Mouse (Mus musculus) gastrocnemius, adult 18-20 months (tissue): ENCODE data around the gene Ntn1. TPM values are rescaled to one million over a fixed set of nuclear protein-coding genes. Genes with fewer than 3 reads are reported as not detected.

Experiments used
- DNase-seq: peaks from one replicate; pipeline ENCODE4 v3.0.0; 2021; ENCODE audit warnings: low spot score
- total RNA-seq, 2 experiments: library from RNA; stranded (reverse); gene quantifications; 2 replicates each; pipeline ENCODE4 v1.2.3; 2021

Ntn1 gene
- total RNA-seq, 2 experiments from 2014 or later, result 3.4 to 7.0 TPM

- no peak for DNase-seq
Measured at GRCm38 (mm10) chr11:68407266-68407926, 6.8 kb upstream of the Ntn1 start.

GRCm38 (mm10) chr11:68405576-68405975 lies 5.0 kb upstream of the Ntn1 start:
- DNase-seq, result no peak

GRCm38 (mm10) chr11:68404185-68404584 lies 3.6 kb upstream of the Ntn1 start:
- no peak for DNase-seq

- DNase-seq, result no peak
Measured at GRCm38 (mm10) chr11:68401428-68401827, 805 bp upstream of the Ntn1 start.

GRCm38 (mm10) chr11:68400021-68400671 lies 477 bp downstream of the Ntn1 start:
- DNase-seq, result peak; percentile 32

GRCm38 (mm10) chr11:68399548-68400020 lies 1.0 kb downstream of the Ntn1 start:
- no peak for DNase-seq

GRCm38 (mm10) chr11:68398891-68399547 lies 1.6 kb downstream of the Ntn1 start:
- DNase-seq, result no peak

- DNase-seq, result no peak
Measured at GRCm38 (mm10) chr11:68395546-68395945, 5.1 kb downstream of the Ntn1 start.

- DNase-seq, result no peak
Measured at GRCm38 (mm10) chr11:68394749-68395148, 5.9 kb downstream of the Ntn1 start.

- DNase-seq, result no peak
Measured at GRCm38 (mm10) chr11:68393897-68394490, 6.6 kb downstream of the Ntn1 start.

- DNase-seq, result no peak
Measured at GRCm38 (mm10) chr11:68390381-68391287, 10.0 kb downstream of the Ntn1 start.

- no peak for DNase-seq
Measured at GRCm38 (mm10) chr11:68389621-68390020, 11.0 kb downstream of the Ntn1 start.

- no peak for DNase-seq
Measured at GRCm38 (mm10) chr11:68388655-68389015, 12.0 kb downstream of the Ntn1 start.

GRCm38 (mm10) chr11:68387971-68388654 lies 12.5 kb downstream of the Ntn1 start:
- peak; percentile 42 for DNase-seq

- DNase-seq, result no peak
Measured at GRCm38 (mm10) chr11:68387441-68387760, 13.2 kb downstream of the Ntn1 start.

GRCm38 (mm10) chr11:68386589-68387440 lies 13.8 kb downstream of the Ntn1 start:
- peak; percentile 39 for DNase-seq

- DNase-seq, result no peak
Measured at GRCm38 (mm10) chr11:68385921-68386588, 14.6 kb downstream of the Ntn1 start.

GRCm38 (mm10) chr11:68385021-68385821 lies 15.4 kb downstream of the Ntn1 start:
- no peak for DNase-seq
